Mouse (Mus musculus) frontal cortex, postnatal 25 days (tissue): ENCODE results near the gene Tgif1.
"Not testable (repeated sequence)": the region's sequence is repeated elsewhere in the genome, so short reads cannot be mapped to it uniquely, and the experiment has no call there.

ENCODE experiments used
- DNase-seq, 2 experiments: peaks; one replicate each; pipeline ENCODE4 v3.0.0; 2022; ENCODE audit warnings: low spot score in 2 of 2

The Tgif1 gene

GRCm38 (mm10) chr17:70843252-70843651, 10.1 kb downstream of the Tgif1 start:
- DNase-seq, result no peak

GRCm38 (mm10) chr17:70838533-70838932, 14.8 kb downstream of the Tgif1 start:
- no peak for DNase-seq

GRCm38 (mm10) chr17:70838031-70838430, 15.3 kb downstream of the Tgif1 start:
- no peak for DNase-seq

GRCm38 (mm10) chr17:70837474-70837873, 15.9 kb downstream of the Tgif1 start:
- not testable (repeated sequence) for DNase-seq

- DNase-seq, result no peak
Observed at GRCm38 (mm10) chr17:70836820-70837219, 16.5 kb downstream of the Tgif1 start.

- DNase-seq, result no peak
Observed at GRCm38 (mm10) chr17:70835071-70835790, 18.1 kb downstream of the Tgif1 start.

GRCm38 (mm10) chr17:70834430-70834965, 18.8 kb downstream of the Tgif1 start:
- no peak for DNase-seq

GRCm38 (mm10) chr17:70832544-70832943, 20.8 kb downstream of the Tgif1 start:
- no peak for DNase-seq

- no peak for DNase-seq
Observed at GRCm38 (mm10) chr17:70831591-70831990, 21.8 kb downstream of the Tgif1 start.

- DNase-seq, result no peak
Observed at GRCm38 (mm10) chr17:70829943-70830715, 23.2 kb downstream of the Tgif1 start.

GRCm38 (mm10) chr17:70829217-70829616, 24.1 kb downstream of the Tgif1 start:
- no peak for DNase-seq

- no peak for DNase-seq
Observed at GRCm38 (mm10) chr17:70828569-70828968, 24.8 kb downstream of the Tgif1 start.

- no peak for DNase-seq
Observed at GRCm38 (mm10) chr17:70828180-70828528, 25.2 kb downstream of the Tgif1 start.

GRCm38 (mm10) chr17:70827463-70828179, 25.7 kb downstream of the Tgif1 start:
- DNase-seq, result not testable (repeated sequence)

GRCm38 (mm10) chr17:70826227-70826626, 27.1 kb downstream of the Tgif1 start:
- peak; percentile 49 to 72 for DNase-seq

GRCm38 (mm10) chr17:70823083-70823482, 30.3 kb downstream of the Tgif1 start:
- no peak for DNase-seq

- no peak for DNase-seq
Observed at GRCm38 (mm10) chr17:70817862-70818451, 35.4 kb downstream of the Tgif1 start.

- DNase-seq, result no peak
Observed at GRCm38 (mm10) chr17:70815001-70815400, 38.3 kb downstream of the Tgif1 start.

- no peak for DNase-seq
Observed at GRCm38 (mm10) chr17:70810795-70811194, 42.6 kb downstream of the Tgif1 start.

GRCm38 (mm10) chr17:70809776-70810175, 43.6 kb downstream of the Tgif1 start:
- no peak for DNase-seq

- no peak for DNase-seq
Observed at GRCm38 (mm10) chr17:70808837-70809236, 44.5 kb downstream of the Tgif1 start.

GRCm38 (mm10) chr17:70807885-70808284, 45.5 kb downstream of the Tgif1 start:
- DNase-seq, result no peak
